Comparison of ENCODE assay signal across 24 mouse cellular contexts in the genomic region with DNA sequence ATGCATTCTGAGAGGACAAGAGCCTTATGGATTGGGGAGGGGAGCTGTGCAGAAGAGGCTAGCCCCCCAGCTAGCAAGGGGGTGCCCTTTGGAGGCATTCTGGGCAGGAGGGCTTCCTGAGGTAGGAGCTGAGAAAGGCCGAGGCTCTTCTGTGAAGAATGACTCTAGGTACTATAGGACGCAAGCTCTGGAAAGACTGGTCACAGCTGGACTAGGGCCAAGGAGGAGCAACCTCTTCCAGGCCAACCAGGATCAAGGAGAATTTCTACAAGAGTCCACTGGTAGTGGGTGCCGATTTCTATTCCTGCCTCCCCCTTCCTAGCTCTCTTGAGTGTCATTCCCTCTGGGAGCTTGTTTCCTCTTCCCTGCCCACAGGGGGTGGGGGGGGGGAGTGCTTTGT. TPM values are rescaled to one million over a fixed set of nuclear protein-coding genes. Genes with fewer than 3 reads are reported as not detected.
"Had no signal": no experiment of that assay in that cellular context is flagged by ENCODE, and none has a peak within 500 bp of the region (broad histone marks: within the 10 kb centered on the region; RNA-seq: fewer than 3 reads in every experiment).

No protein-coding gene starts in this region.

- DNase-seq: kidney, adult 18-20 months; kidney, adult 9 months; kidney, postnatal 36 days; layer of hippocampus, postnatal 36 days; lung, adult 2 months; right cerebral cortex, adult 18-20 months; right cerebral cortex, postnatal 14 days; right cerebral cortex, postnatal 4 days; thymus, adult 2 months; thymus, postnatal 14 days had no signal

- H3K36me3 ChIP-seq: midbrain, embryonic 12.5 days; midbrain, embryonic 15.5 days; neural tube, embryonic 12.5 days; neural tube, embryonic 15.5 days had no signal

- H3K4me3 ChIP-seq: left cerebral cortex, adult 2 months; midbrain, embryonic 12.5 days; midbrain, embryonic 15.5 days; neural tube, embryonic 12.5 days; neural tube, embryonic 15.5 days had no signal

- H3K4me2 ChIP-seq: liver, embryonic 11.5 days; midbrain, embryonic 12.5 days; midbrain, embryonic 15.5 days; neural tube, embryonic 15.5 days had no signal

- H3K27ac ChIP-seq: kidney, postnatal 0 days; left cerebral cortex, adult 2 months; liver, embryonic 14.5 days; macrophage; midbrain, embryonic 12.5 days; midbrain, embryonic 15.5 days; neural tube, embryonic 12.5 days; neural tube, embryonic 15.5 days; stomach, postnatal 0 days had no signal

- ATAC-seq: midbrain, embryonic 15.5 days had no signal

- H3K9ac ChIP-seq: liver, embryonic 14.5 days; midbrain, embryonic 12.5 days; midbrain, embryonic 15.5 days; neural tube, embryonic 12.5 days; neural tube, embryonic 15.5 days had no signal

- H3K9me3 ChIP-seq: midbrain, embryonic 12.5 days; midbrain, embryonic 15.5 days; neural tube, embryonic 12.5 days; neural tube, embryonic 15.5 days had no signal

- H3K27me3 ChIP-seq: midbrain, embryonic 15.5 days; neural tube, embryonic 12.5 days; neural tube, embryonic 15.5 days had no signal

RNA-seq across cellular contexts. Expression of a gene that starts 46.3 kb away (rescaled TPM):
- polyA plus RNA-seq: limb, embryonic 11.5 days; limb, embryonic 14.5 days; liver, embryonic 11.5 days; liver, embryonic 14.5 days; lung, adult 2 months; lung, postnatal 0 days; macrophage; midbrain, embryonic 12.5 days; midbrain, embryonic 15.5 days; neural tube, embryonic 12.5 days; neural tube, embryonic 15.5 days; stomach, embryonic 14.5 days; stomach, postnatal 0 days had no signal
